Mouse (Mus musculus): ENCODE measurements around the gene Slc17a4. TPM values are rescaled to one million over a fixed set of nuclear protein-coding genes. Genes with fewer than 3 reads are reported as not detected.

The Slc17a4 gene
- polyA plus RNA-seq (2017; shearing (Covaris generic)): not detected

GRCm38 (mm10) chr13:23914376-23915167, at the start of gene Slc17a4:
TSS of gene Slc17a4 (minus strand) at chr13:23915009.

GRCm38 (mm10) chr13:23934211-23934520, 19.4 kb upstream of the Slc17a4 start, which contains the start of gene Hist1h2aa:
TSS of gene Hist1h2aa (plus strand) at chr13:23934462.

GRCm38 (mm10) chr13:23933421-23934210, 18.8 kb upstream of the Slc17a4 start, which contains the start of gene Hist1h2ba:
TSS of gene Hist1h2ba (minus strand) at chr13:23934156.

GRCm38 (mm10) chr13:23867405-23867804, 47.4 kb downstream of the Slc17a4 start, which contains the start of gene Slc17a1:
TSS of gene Slc17a1 (plus strand) at chr13:23867750.

Other genes with a start within 250 kb of the Slc17a4 start
- gene Hist1h2ac, start 231.1 kb downstream of the Slc17a4 start, polyA plus RNA-seq (2017; shearing (Covaris generic)): 2.4 TPM
- gene Hist1h2bc, start 230.8 kb downstream of the Slc17a4 start, polyA plus RNA-seq (2017; shearing (Covaris generic)): 9.8 TPM
- not detected for gene Hist1h1t, start 219.2 kb downstream of the Slc17a4 start, polyA plus RNA-seq (2017; shearing (Covaris generic))
- 9.2 TPM for gene Hist1h4c, start 216.6 kb downstream of the Slc17a4 start, polyA plus RNA-seq (2017; shearing (Covaris generic))
- gene Hfe, start 204.2 kb downstream of the Slc17a4 start, polyA plus RNA-seq (2017; shearing (Covaris generic)): not detected
- 41.7 TPM for gene Hist1h1c, start 176.2 kb downstream of the Slc17a4 start, polyA plus RNA-seq (2017; shearing (Covaris generic))
- gene Hist1h3c, start 169.4 kb downstream of the Slc17a4 start, polyA plus RNA-seq (2017; shearing (Covaris generic)): not detected
- gene Hist1h2bb, start 168.3 kb downstream of the Slc17a4 start, polyA plus RNA-seq (2017; shearing (Covaris generic)): not detected
- 1.9 TPM for gene Hist1h2ab, start 163.9 kb downstream of the Slc17a4 start, polyA plus RNA-seq (2017; shearing (Covaris generic))
- gene Hist1h3b, start 162.7 kb downstream of the Slc17a4 start, polyA plus RNA-seq (2017; shearing (Covaris generic)): not detected
- gene Hist1h4b, start 158.0 kb downstream of the Slc17a4 start, polyA plus RNA-seq (2017; shearing (Covaris generic)): 7.2 TPM
- 1.1 TPM for gene Hist1h4a, start 153.8 kb downstream of the Slc17a4 start, polyA plus RNA-seq (2017; shearing (Covaris generic))
- 5.4 TPM for gene Hist1h3a, start 152.6 kb downstream of the Slc17a4 start, polyA plus RNA-seq (2017; shearing (Covaris generic))
- not detected for gene Hist1h1a, start 151.3 kb downstream of the Slc17a4 start, polyA plus RNA-seq (2017; shearing (Covaris generic))
- not detected for gene Trim38, start 145.1 kb downstream of the Slc17a4 start, polyA plus RNA-seq (2017; shearing (Covaris generic))
- not detected for gene Slc17a2, start 108.0 kb downstream of the Slc17a4 start, polyA plus RNA-seq (2017; shearing (Covaris generic))
- not detected for gene Slc17a3, start 75.6 kb downstream of the Slc17a4 start, polyA plus RNA-seq (2017; shearing (Covaris generic))
- not detected for gene Slc17a1, start 47.3 kb downstream of the Slc17a4 start, polyA plus RNA-seq (2017; shearing (Covaris generic))
- gene Hist1h2ba, start 19.1 kb upstream of the Slc17a4 start, polyA plus RNA-seq (2017; shearing (Covaris generic)): not detected
- not detected for gene Hist1h2aa, start 19.5 kb upstream of the Slc17a4 start, polyA plus RNA-seq (2017; shearing (Covaris generic))
- gene Scgn, start 76.2 kb upstream of the Slc17a4 start, polyA plus RNA-seq (2017; shearing (Covaris generic)): not detected